Mouse (Mus musculus) inflammation-experienced regulatory T-cells (primary cell): Measurements from ENCODE around the gene Gja3. TPM values are rescaled to one million over a fixed set of nuclear protein-coding genes. Genes with fewer than 3 reads are reported as not detected.

ENCODE experiments used
- polyA plus RNA-seq, 2 experiments: library from polyadenylated mRNA; unstranded; fragments of 100-300 nt; shearing (Covaris generic); gene quantifications; one replicate each; pipeline ENCODE4 v1.2.1; 2017

Gja3 gene
- 1 to 10 TPM in 1 of 2 experiments, not detected in 1; 2.3 TPM for polyA plus RNA-seq

DNA sequence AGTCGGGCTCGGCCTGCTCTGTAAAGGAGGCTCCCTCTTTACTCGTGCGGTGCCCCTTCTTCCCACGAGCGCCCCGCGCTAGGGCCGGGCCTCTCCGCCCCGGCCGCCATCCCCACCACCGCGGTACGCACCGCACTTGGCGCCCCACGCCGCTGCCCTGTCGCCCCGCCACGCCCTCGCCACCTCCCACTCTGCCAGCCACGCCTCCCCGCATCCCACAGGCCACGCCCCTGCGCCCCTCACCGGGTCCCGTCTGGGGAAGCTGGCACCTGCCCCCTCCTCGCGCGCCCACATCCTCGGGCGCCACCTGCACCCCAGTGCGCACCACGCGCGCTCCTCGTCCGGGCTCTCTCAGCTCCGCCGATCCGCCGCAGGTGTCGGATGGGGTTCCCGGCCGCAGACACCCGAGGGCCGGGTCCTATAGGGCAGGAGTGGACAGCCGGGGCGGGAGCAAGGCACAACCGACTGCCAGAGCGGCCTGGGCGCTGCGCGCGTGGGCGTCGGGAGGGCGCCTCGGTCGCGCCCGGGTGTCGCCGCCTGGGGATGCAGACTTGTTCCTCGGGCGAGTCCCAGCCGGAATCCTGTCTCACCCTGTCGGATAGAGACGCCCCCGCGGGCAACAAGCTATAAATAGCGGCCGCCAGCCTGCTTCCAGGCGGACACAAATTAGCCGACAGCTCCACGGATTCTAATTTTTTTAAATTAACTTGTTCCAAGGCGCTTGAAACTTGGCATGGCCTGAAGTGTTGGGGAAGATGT is at the start of gene Gja3:
Gja3 (minus strand) TSS at position 538 of the 759 bp plus-strand sequence.

DNA sequence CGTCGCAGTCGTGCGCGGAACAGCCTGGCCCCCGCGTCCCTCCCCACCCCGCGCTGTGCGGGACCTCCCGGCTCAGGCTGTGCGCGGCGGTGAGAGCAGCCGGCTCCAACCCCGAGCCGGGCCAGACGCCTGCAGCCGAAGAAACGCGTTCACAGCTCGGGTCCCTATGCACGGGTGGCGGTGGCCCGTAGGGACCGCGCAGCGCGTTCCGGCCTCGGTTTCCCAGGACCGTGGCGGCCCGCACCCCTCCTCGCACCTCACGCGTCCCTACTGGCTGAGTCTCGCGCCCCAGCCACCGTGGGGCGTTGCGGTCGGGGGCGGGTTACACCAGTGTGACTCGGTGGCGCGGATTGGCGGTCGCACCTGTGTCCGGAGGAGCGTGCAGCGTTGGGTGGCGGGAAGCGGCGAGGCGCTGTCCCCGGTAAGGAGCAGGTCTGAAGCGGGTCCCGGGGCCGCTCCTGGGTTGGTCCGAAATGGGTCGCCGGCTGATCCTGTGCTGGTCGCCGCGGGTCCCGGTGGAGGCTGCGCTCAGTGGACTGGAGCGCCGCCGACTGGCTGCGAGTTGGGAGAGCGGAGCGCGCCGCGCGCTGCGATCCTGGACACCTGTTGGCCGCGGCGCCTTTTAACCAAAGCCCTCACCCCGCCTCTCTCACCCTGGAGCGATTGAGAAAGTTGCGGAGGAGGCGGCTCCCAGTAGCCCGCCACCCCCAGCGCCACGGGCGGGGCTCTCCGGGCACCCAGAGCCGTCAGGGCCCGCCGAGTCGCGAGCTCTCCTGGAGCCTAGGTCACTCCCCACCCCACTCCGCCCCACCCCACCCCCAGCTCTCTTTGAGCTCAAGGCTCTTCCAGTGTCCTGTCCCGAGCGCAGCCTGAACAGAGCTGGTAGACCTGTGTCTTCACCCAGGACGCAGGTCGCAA is 46.5 kb upstream of the Gja3 start, which contains the start of gene Gjb2:
Gjb2 (minus strand) TSS at position 597 of the 918 bp plus-strand sequence.

Other genes with a start within 250 kb of the Gja3 start
- 10 to 100 TPM; 43.1 to 52.4 TPM for gene Zmym5, start 246.4 kb downstream of the Gja3 start, polyA plus RNA-seq
- 10 to 100 TPM; 64.9 to 74.3 TPM for gene Zmym2, start 171.4 kb downstream of the Gja3 start, polyA plus RNA-seq
- 1 to 10 TPM in 1 of 2 experiments, under 1 TPM in 1; 0.81 to 8.6 TPM for gene Gjb2, start 46.6 kb upstream of the Gja3 start, polyA plus RNA-seq
- gene Gm4491, start 57.8 kb upstream of the Gja3 start, polyA plus RNA-seq: not detected
- gene Gjb6, start 75.5 kb upstream of the Gja3 start, polyA plus RNA-seq: 1 to 10 TPM in 1 of 2 experiments, under 1 TPM in 1; 0.41 to 1.9 TPM